Mouse (Mus musculus) embryo, embryonic 10.5 days (tissue): ENCODE measurements around the gene Taf11.

ENCODE experiments used
- DNase-seq: peaks from one replicate; pipeline ENCODE4 v3.0.0-alpha.2; 2015; ENCODE audit warnings: low spot score

Taf11 gene

GRCm38 (mm10) chr17:27920676-27921075 is 11.0 kb upstream of the Taf11 start:
- DNase-seq, result no peak

- DNase-seq, result no peak
Measured at GRCm38 (mm10) chr17:27916366-27916765, 6.7 kb upstream of the Taf11 start.

GRCm38 (mm10) chr17:27914742-27915141 is 5.1 kb upstream of the Taf11 start:
- DNase-seq, result no peak

GRCm38 (mm10) chr17:27911371-27911770 is 1.7 kb upstream of the Taf11 start:
- DNase-seq, result no peak

DNA sequence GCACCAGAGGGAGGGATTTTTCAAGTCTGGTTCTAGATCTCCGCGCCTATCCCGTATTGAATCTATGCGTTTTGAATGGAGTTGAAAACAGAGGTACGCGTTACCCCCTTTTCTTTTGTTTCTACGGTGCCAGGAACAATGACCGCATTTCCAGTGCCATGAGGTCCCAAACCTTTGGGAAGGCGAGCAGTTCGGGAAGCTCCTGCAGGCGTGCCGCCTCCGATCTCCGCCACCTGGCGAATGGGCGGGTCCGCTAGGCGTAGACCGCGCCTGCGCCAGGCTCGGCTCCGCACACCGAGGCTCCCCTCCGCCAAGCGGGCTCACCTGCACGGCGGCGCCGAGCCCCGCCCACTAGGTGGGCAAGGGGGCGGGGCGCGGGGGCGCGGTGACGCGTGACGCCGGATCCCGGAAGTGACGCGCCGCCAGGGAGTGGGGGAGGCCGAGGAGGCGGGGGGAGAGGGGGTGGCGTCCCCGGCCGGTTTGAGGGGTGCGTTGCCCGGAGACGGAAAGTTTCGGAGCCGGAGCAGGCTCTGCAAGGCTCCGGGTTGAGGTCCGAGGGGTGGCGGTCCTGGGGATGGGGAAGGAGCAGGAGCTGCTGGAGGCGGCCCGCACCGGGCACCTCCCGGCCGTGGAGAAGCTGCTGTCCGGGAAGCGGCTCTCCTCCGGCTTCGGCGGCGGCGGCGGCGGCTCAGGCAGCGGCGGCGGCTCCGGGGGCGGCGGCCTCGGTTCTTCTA is 589 bp downstream of the Taf11 start, which contains the start of gene Anks1:
TSS of gene Anks1 (plus strand) at position 419 of the 734 bp plus-strand sequence.
- peak; percentile 84 for DNase-seq

- peak; percentile 40 for DNase-seq
Measured at GRCm38 (mm10) chr17:27908206-27908887, 1.3 kb downstream of the Taf11 start.

GRCm38 (mm10) chr17:27907512-27908205 is 2.0 kb downstream of the Taf11 start:
- DNase-seq, result peak; percentile 94

GRCm38 (mm10) chr17:27886499-27887210 is 23.0 kb downstream of the Taf11 start:
- no peak for DNase-seq

- DNase-seq, result no peak
Measured at GRCm38 (mm10) chr17:27883994-27884393, 25.6 kb downstream of the Taf11 start.

DNA sequence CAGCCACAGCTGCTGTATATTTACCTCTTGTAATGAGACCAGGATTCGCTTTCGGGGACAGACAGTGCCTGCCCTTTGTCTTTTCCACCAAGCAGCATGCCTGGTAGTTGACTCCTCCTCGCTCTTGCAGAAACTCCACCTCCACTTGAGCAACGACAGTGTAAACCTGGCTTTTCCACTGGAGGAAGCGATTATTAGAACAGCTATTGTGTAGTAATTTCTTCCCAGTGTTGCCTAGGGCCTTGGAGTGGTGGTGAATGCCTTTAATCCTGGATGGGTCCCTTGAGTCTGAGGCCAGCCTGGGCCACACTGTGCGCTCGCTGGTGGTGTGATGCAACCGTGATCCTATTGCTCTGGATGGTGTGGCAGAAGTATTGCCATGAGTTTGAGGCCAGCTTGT is 26.5 kb downstream of the Taf11 start:
- no peak for DNase-seq

GRCm38 (mm10) chr17:27881518-27881917 is 28.1 kb downstream of the Taf11 start:
- peak; percentile 35 for DNase-seq

GRCm38 (mm10) chr17:27874510-27874909 is 35.1 kb downstream of the Taf11 start:
- DNase-seq, result no peak

DNA sequence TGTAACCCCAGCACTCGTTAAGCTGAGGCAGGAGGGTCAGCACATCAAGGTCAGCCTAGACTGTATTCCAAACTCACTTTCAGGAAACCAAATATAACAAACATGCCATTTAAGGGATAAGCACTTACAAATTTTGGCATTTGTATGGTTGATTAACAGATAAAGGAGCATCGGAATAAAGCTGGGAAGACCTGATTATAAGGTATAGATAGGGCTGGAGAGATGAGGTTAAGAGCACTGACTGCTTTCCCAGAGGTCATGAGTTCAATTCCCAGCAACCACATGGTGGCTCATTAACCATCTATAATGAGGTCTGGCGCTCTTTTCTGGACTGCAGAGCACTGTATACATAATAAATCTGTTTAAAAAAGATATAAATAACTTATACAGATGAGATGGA is 36.1 kb downstream of the Taf11 start:
- no peak for DNase-seq

- no peak for DNase-seq
Measured at GRCm38 (mm10) chr17:27871851-27872250, 37.8 kb downstream of the Taf11 start.

- DNase-seq, result no peak
Measured at GRCm38 (mm10) chr17:27866737-27867136, 42.9 kb downstream of the Taf11 start.

DNA sequence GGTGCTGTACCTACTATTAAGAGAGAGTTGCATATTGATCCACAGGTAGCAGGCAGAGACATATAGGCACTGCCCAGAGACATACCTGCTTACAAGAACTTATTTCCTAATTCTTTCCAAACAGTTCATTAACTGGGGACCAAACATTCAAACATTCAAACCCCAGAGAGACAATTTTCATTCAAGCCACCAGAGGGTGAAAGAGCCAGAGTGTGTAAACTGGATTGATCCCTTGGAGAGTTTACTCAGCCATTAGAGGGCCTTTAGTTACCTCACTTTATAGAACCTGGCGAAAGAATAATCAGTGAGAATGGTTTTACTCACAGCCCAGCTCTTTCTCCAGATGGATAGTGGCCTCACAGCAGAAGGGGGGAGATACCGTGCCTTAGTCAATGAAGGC is 44.2 kb downstream of the Taf11 start:
- DNase-seq, result no peak

GRCm38 (mm10) chr17:27859131-27859530 is 50.5 kb downstream of the Taf11 start:
- no peak for DNase-seq

DNA sequence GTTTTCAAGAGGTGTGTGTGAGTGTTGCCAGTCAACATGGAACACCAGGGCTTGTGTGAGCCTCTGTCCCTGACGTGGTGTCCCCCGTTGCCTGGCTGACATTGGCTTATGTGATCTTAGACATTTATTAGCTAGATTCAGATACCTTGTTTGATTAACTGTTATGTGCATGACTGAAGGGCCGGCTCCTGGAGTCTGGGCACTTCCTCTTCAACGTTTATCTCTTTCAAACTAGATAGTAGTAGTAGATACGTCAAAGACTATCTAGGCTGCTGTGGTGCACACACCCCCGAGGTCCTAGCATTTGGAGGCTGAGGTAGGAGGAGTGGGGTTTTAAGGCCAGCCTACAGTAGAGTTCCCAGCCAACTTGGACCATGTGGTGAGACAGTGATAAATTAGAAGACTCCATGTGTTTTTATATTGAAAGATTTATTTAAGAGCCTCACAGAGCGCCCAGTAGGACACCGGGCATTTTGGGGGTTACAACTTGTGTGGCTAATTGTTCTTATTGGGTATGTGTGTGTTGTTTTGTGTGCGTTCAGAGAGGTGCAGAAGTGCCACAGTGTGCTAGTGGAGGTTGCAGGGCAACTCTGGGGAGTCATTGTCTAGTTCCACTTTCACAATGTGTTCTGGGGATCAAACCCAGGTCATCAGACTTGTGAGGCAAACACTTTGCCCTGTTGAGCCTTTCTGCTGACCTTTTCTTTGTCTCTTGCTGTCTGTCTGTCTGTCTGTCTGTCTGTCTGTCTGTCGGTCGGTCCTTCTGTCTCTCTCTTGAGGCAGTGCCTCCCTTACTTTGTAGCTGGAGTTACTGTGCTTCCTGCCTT is 51.8 kb downstream of the Taf11 start:
- DNase-seq, result peak; percentile 3

DNA sequence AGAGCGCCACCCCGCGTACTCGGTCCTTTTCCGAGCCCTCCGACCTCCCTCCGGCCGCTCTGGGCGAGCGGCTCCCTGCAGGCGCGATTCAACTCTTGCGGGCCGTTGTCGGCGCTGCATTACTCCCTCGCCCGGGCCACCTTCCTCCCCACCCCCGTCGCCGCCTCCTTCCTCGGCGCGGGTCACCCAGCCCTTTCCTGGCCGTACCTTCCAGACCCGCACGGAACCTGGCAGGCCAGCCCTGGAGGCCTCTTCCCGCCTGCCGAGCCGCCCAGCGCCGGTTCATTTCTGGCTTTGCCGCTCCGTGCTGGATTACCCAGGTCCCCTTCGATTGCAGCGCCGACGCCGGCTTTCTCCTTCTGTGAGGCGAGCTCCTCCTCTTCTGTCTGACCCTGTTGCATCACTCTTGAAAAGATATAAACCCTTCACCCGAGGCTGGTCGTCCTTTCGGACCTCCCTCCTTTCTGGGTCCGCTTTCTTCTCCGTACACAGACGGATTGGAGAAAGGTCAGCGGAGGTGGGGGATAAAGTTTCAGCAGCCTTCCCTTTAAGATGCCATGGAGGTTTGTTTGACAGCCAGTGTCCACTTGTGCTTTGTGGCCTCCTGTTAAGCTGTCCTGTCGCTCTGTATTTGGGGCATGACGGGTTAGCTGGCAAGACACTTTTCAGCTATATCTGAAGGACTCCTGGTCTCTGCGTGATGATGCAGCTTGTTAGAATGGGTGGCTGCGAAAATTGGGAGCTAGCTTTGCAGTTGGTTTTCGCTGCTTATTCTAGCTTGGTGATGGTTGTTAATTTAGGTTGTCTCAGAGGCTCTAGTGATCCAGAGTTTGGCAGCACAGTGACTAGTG is 52.6 kb downstream of the Taf11 start:
- DNase-seq, result peak; percentile 75

- peak; percentile 90 for DNase-seq
Measured at GRCm38 (mm10) chr17:27856265-27856797, 53.3 kb downstream of the Taf11 start, which contains the start of gene Uhrf1bp1. Gene Uhrf1bp1, plus strand, starts transcription at chr17:27856441.
